Mouse (Mus musculus) embryonic facial prominence, embryonic 10.5 days (tissue): ENCODE measurements at regions not wholly inside any gene's neighbourhood (a gene's known extent, or its start where the extent isn't known, plus 50 kb on each side); places are given as distances from the start of the nearest gene placed in this dataset.
A peak's percentile ranks its signal among the peaks of the same experiment; 100 is the strongest.
"Not testable (repeated sequence)": the region's sequence is repeated elsewhere in the genome, so short reads cannot be mapped to it uniquely, and the experiment has no call there.

Source experiments
- DNase-seq: peaks from one replicate; pipeline ENCODE4 v3.0.0-alpha.2; 2017; ENCODE audit warnings: low spot score
- H3K27ac ChIP-seq: fragments of 300-500 bp; sonication (generic); replicated peaks from 2 replicates; pipeline ENCODE4 v1.5.1; 2016; ENCODE audit warnings: mild to moderate bottlenecking
- H3K27me3 ChIP-seq: fragments of 300-500 bp; sonication (generic); replicated peaks from 2 replicates; pipeline ENCODE4 v1.6.1; 2016; ENCODE audit warnings: low read depth, mild to moderate bottlenecking; ENCODE audit not compliant: poor library complexity, severe bottlenecking
- H3K36me3 ChIP-seq: fragments of 300-500 bp; sonication (generic); replicated peaks from 2 replicates; pipeline ENCODE4 v1.6.1; 2016; ENCODE audit warnings: mild to moderate bottlenecking, moderate library complexity
- H3K4me1 ChIP-seq: fragments of 300-500 bp; sonication (generic); 2 replicates; pipeline ENCODE4 v1.6.1; 2016
- H3K4me3 ChIP-seq: fragments of 300-500 bp; sonication (generic); 2 replicates; pipeline ENCODE4 v1.5.1; 2016; ENCODE audit warnings: mild to moderate bottlenecking, moderate library complexity
- H3K9me3 ChIP-seq: fragments of 300-500 bp; sonication (generic); 2 replicates; pipeline ENCODE4 v1.6.1; 2016; ENCODE audit warnings: mild to moderate bottlenecking
- WGBS: fragments of 180-500 bp; shearing (Covaris S2); methylation state at CpG from one replicate; pipeline ENCODE4 v1.1.7; 2016; 5-methylcytosine and 5-hydroxymethylcytosine counted together

GRCm38 (mm10) chr8:4934551-4934950, 155.2 kb upstream of the Shcbp1 start:
- no peaks in the 10 kb centered on the region for H3K27me3 ChIP-seq

DNA sequence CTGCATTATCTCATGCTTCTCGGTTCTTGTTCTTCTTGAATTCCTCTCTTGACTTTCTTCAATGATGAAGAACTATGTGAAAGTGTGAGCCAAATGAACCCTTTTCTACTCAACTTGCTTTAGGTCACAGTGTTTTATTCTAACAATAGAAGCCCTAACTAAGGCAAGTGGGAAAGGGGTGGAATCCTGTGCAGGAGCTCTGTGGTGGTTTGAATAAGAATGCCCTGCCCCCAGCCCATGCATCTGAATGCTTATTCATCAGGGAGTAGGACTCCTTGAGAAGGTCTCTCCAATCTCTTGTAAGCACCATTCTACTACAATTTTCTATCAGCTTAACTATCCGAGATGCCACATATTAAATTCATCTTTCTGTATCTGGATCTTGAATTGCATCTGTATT, 154.7 kb upstream of the Shcbp1 start:
- no peaks in the 10 kb centered on the region for H3K4me1 ChIP-seq
- H3K9me3 ChIP-seq = no peaks in the 10 kb centered on the region
- DNase-seq = no peak
- no peak overlapping the region for H3K4me3 ChIP-seq
- 45% methylated on average over 2 of the region's 2 CpGs for WGBS
- no peaks in the 10 kb centered on the region for H3K27me3 ChIP-seq
- no peak overlapping the region for H3K27ac ChIP-seq
- H3K36me3 ChIP-seq = no peaks in the 10 kb centered on the region

More at GRCm38 (mm10) chr8:4934551-4934950, 155.2 kb upstream of the Shcbp1 start:
- Histone ChIP-seq H3K4me3 (no peak overlapping the region), H3K4me1 (no peaks in the 10 kb centered on the region), H3K27ac (no peak overlapping the region), H3K36me3 (no peaks in the 10 kb centered on the region), H3K9me3 (no peaks in the 10 kb centered on the region)
- DNase-seq = no peak

DNA sequence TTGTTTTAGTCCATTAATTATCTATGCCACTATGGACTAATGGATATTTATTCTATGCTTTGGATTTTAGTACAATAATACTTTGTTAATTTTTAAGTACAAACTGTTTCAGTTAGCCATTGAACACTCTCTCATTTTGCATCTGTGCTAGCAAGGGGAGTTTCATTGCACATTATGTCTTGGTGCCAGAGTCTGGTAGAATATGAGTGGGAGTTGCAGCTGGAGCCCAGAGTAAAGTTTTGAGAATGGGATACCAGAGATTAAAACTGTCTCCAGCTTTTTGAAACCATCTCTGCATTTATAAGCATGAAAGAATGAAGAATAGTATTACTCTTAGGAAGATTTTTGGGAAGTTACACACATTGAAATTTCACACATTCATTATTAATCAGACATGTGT, 137.1 kb upstream of the Shcbp1 start:
- Histone ChIP-seq H3K4me3 (no peak overlapping the region), H3K9me3 (no peaks in the 10 kb centered on the region), H3K4me1 (no peaks in the 10 kb centered on the region), H3K27me3 (no peaks in the 10 kb centered on the region), H3K27ac (no peak overlapping the region), H3K36me3 (no peaks in the 10 kb centered on the region)
- DNase-seq = no peak

DNA sequence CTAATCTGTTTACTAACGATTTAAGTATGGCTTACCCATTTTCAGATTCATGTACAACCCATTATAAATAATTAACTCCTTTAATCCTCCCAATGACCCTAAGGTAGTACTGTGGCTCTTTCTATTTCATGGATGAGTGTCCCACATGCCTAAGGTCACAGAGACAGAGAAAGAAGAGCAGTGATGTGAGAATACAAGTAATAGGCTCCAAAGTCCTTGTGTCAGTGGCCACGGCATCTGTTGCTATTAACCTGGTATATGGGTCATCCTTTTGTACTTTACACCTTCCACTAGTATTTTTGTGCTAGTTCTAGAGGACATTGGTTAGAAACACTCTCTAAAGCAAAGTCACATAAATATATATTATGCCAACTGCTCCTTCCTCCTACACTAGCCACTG, 115.7 kb upstream of the Shcbp1 start:
- H3K4me1 ChIP-seq = no peaks in the 10 kb centered on the region
- no peaks in the 10 kb centered on the region for H3K27me3 ChIP-seq
- no peaks in the 10 kb centered on the region for H3K9me3 ChIP-seq
- no peak for DNase-seq
- H3K4me3 ChIP-seq = no peak overlapping the region
- no peaks in the 10 kb centered on the region for H3K36me3 ChIP-seq
- 90% methylated on average over 2 of the region's 2 CpGs for WGBS
- H3K27ac ChIP-seq = no peak overlapping the region

DNA sequence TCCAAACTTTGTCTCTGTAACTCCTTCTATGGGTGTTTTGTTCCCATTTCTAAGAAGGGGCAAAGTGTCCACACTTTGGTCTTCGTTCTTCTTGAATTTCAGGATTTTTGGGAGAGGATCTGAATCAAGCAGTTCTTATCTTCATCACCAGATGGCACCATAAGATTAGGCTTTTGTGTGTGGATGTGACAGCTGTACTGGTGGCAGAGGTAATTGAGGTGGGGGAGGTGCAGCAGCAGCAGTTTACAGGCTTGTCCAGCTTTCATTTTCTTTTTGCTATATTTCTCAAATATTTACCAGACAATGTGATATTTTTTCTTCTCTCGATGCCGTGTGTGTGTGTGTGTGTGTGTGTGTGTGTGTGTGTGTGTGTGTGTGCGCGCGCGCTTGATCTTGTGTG, 89.4 kb upstream of the Shcbp1 start:
- H3K4me3 ChIP-seq, H3K4me1 ChIP-seq, H3K27ac ChIP-seq, H3K36me3 ChIP-seq, H3K9me3 ChIP-seq, H3K27me3 ChIP-seq: not testable (repeated sequence)
- 73% methylated on average over 7 of the region's 7 CpGs for WGBS
- peak; percentile 67 for DNase-seq

DNA sequence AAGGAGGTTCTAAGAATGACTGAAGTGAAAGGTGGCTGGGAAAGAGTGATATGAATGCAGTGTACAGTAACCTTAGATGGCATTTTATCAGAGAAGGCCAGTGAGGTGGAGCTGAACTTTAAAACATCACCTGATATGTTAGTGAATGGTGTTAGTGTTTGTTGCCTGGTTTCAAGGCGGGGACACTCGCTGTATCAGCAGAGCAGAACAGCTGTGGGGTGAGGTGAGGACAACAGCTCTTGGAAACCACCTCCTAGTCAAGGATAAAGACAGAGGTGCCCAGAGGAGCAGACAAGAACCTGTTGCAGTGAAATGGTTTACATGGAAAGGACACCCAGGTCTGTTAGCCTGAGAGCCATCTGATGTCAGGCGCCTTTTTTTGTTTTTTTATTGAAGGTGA, 59.7 kb upstream of the Shcbp1 start:
- 93% methylated on average over 3 of the region's 3 CpGs for WGBS
- Histone ChIP-seq H3K27me3 (no peaks in the 10 kb centered on the region), H3K27ac (no peak overlapping the region), H3K36me3 (no peaks in the 10 kb centered on the region), H3K9me3 (no peaks in the 10 kb centered on the region), H3K4me1 (no peaks in the 10 kb centered on the region), H3K4me3 (no peak overlapping the region)
- DNase-seq = no peak

DNA sequence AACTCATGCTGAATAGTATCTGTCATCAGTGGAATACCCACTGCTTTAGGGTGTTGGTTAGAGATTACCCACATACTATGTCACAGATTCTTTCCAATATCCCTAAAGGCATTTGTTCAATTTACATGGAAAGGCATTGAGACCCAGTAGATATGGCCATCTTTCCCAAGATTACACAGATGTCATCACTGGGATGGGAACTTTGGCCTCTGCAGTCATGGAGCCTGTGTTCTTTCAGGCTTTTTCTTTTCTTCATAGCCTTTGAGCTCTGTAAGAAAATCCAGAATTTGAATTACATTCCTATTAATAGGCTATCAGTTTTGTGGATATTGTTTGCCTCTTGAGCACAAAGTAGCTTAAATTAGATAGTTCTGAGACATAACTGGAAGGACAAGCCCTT, 59.2 kb upstream of the Shcbp1 start:
- Histone ChIP-seq H3K9me3 (no peaks in the 10 kb centered on the region), H3K4me3 (no peak overlapping the region), H3K4me1 (no peaks in the 10 kb centered on the region), H3K27ac (no peak overlapping the region), H3K36me3 (no peaks in the 10 kb centered on the region), H3K27me3 (no peaks in the 10 kb centered on the region)
- DNase-seq = no peak

DNA sequence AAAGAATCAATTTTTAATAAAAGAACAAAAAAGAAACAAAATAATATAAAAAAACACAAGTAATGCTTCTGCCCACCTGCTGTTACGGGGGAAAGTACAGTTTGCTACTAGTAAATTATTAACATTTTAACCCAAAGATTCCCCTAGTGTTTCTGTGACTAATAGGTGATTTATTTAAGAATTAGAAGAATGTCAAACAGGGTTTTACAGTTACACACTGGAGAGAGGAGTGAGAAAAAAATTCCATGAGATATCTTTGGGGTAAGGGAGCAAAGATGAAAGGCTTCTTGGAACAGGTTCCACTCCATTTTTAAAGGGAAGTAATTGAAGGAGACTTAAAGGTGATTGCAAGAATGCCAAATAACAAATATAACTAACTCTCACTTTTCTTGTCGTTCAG, 58.4 kb upstream of the Shcbp1 start:
- H3K27me3 ChIP-seq = no peaks in the 10 kb centered on the region
- H3K4me1 ChIP-seq = no peaks in the 10 kb centered on the region
- no peaks in the 10 kb centered on the region for H3K36me3 ChIP-seq
- WGBS = 80% methylated on average over 2 of the region's 2 CpGs
- H3K9me3 ChIP-seq = no peaks in the 10 kb centered on the region
- DNase-seq = no peak
- no peak overlapping the region for H3K27ac ChIP-seq
- H3K4me3 ChIP-seq = no peak overlapping the region

- H3K27ac ChIP-seq = no peak overlapping the region
Observed at GRCm38 (mm10) chr8:4836651-4837050, 57.3 kb upstream of the Shcbp1 start.

More at GRCm38 (mm10) chr8:4836651-4837050, 57.3 kb upstream of the Shcbp1 start:
- H3K4me3 ChIP-seq = no peak overlapping the region
- no peaks in the 10 kb centered on the region for H3K9me3 ChIP-seq
- no peaks in the 10 kb centered on the region for H3K4me1 ChIP-seq
- 81% methylated on average over 2 of the region's 2 CpGs for WGBS
- DNase-seq = no peak
- H3K27me3 ChIP-seq = no peaks in the 10 kb centered on the region
- no peaks in the 10 kb centered on the region for H3K36me3 ChIP-seq
